In the genomic region with DNA sequence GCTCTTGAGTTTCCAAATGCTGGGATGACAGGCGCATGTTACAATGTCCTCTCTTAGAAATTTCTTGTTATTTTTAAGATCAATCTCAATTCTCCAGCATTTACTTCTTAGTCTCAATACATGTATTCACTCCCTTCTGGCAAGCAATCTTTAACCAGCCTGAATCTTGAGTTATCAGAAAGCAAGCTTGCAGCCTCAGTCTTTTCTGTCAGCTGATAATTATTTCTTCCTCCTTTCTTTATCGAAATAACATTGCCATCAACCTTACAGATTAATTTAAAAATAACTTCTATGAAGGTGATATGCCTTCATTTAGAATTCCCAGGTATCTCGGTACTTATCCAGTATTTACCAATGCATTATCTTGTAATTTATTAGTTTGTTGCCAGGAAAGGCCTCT, we compare ENCODE assay signal across 7 mouse cellular contexts. TPM values are rescaled to one million over a fixed set of nuclear protein-coding genes. Genes with fewer than 3 reads are reported as not detected.
DNase-seq lines count a peak whose midpoint lies in the region; ATAC-seq and TF ChIP-seq lines count a peak whose summit lies in the region.

No protein-coding gene starts in this region.

- TF ChIP-seq EP300 in liver, embryonic 14.5 days (IDR thresholded peaks at IDR 0.05; ENCODE audit: low read depth), result no peak

- no peak for TF ChIP-seq CTCF in forebrain, postnatal 0 days (IDR thresholded peaks at IDR 0.05; ENCODE audit: low read depth)
- no peak for TF ChIP-seq CTCF in liver, embryonic 14.5 days (IDR thresholded peaks at IDR 0.05; ENCODE audit: low read depth)

- no peak for ATAC-seq in megakaryocyte, adult 5-6 weeks (ENCODE audit: poor library complexity, severe bottlenecking)
- no peak for ATAC-seq in forebrain, postnatal 0 days
- ATAC-seq in liver, embryonic 14.5 days (ENCODE audit: insufficient read depth), result no peak
- ATAC-seq in frontal cortex, adult (ENCODE audit: low TSS enrichment), result no peak

- H3K9ac ChIP-seq in forebrain, postnatal 0 days, result peak overlapping the region; percentile 90; the same call in 1 of the 2 replicates
- peak overlapping the region; percentile 99 for H3K9ac ChIP-seq in liver, embryonic 14.5 days (replicated peaks)

- WGBS in forebrain, postnatal 0 days, result 77% methylated on average over 3 of the region's 3 CpGs
- 56% methylated on average over 3 of the region's 3 CpGs for WGBS in liver, embryonic 14.5 days (ENCODE audit: insufficient replicate concordance)

- H3K9me3 ChIP-seq in megakaryocyte, embryonic 14.5 days, result no peaks in the 10 kb centered on the region
- no peaks in the 10 kb centered on the region for H3K9me3 ChIP-seq in forebrain, postnatal 0 days (ENCODE audit: low read length)
- no peaks in the 10 kb centered on the region for H3K9me3 ChIP-seq in liver, embryonic 14.5 days (ENCODE audit: control insufficient read depth, low read length)

- DNase-seq in forebrain, postnatal 0 days, result no peak
- no peak for DNase-seq in liver, embryonic 14.5 days (ENCODE audit: low read depth in 3 of 3, low spot score in 3 of 3)
- DNase-seq in embryo, embryonic 10.5 days (ENCODE audit: low spot score), result no peak
- DNase-seq in gastrocnemius, postnatal 25 days, result no peak

- peaks cover 13% of the 10 kb centered on the region for H3K4me1 ChIP-seq in megakaryocyte, embryonic 14.5 days
- H3K4me1 ChIP-seq in forebrain, postnatal 0 days (ENCODE audit: insufficient read depth), result peaks cover 16% of the 10 kb centered on the region
- H3K4me1 ChIP-seq in liver, embryonic 14.5 days (replicated peaks; ENCODE audit: control insufficient read depth in 2 of 2, insufficient read depth in 2 of 2, low read length in 1 of 2), result peaks cover 15% of the 10 kb centered on the region in 2 experiments

- H3K27me3 ChIP-seq in megakaryocyte, embryonic 14.5 days (replicated peaks), result no peaks in the 10 kb centered on the region
- H3K27me3 ChIP-seq in forebrain, postnatal 0 days (ENCODE audit: insufficient read depth, low read length), result no peaks in the 10 kb centered on the region
- no peaks in the 10 kb centered on the region for H3K27me3 ChIP-seq in liver, embryonic 14.5 days (ENCODE audit: control insufficient read depth, insufficient read depth, low read length)

- peak overlapping the region; percentile 92; the same call in 1 of the 2 replicates for H3K27ac ChIP-seq in forebrain, postnatal 0 days (ENCODE audit: low read depth, low read length)
- no peak overlapping the region; the same call in 1 of the 2 replicates for H3K27ac ChIP-seq in liver, embryonic 14.5 days

- H3K36me3 ChIP-seq in megakaryocyte, embryonic 14.5 days (replicated peaks; ENCODE audit: low read length), result no peaks in the 10 kb centered on the region
- no peaks in the 10 kb centered on the region for H3K36me3 ChIP-seq in forebrain, postnatal 0 days (ENCODE audit: insufficient read depth)
- no peaks in the 10 kb centered on the region for H3K36me3 ChIP-seq in liver, embryonic 14.5 days (replicated peaks; ENCODE audit: control insufficient read depth, insufficient read depth, low read depth)

- H3K4me2 ChIP-seq in forebrain, postnatal 0 days (ENCODE audit: low read depth), result peak overlapping the region; percentile 73
- H3K4me2 ChIP-seq in liver, embryonic 14.5 days (ENCODE audit: low read depth), result peak overlapping the region; percentile 79

- H3K4me3 ChIP-seq in megakaryocyte, embryonic 14.5 days (replicated peaks), result peak overlapping the region; percentile 95
- peak overlapping the region; percentile 99 for H3K4me3 ChIP-seq in forebrain, postnatal 0 days (ENCODE audit: low read depth, low read length)
- peak overlapping the region in 1 of 2 experiments; percentile 100; a peak in 2 of 4 replicates for H3K4me3 ChIP-seq in liver, embryonic 14.5 days (ENCODE audit: insufficient read depth in 1 of 2, low read depth in 2 of 2, low read length in 2 of 2)

RNA-seq across cellular contexts. Expression of a gene that starts 0.7 kb away (rescaled TPM):
- polyA plus RNA-seq in megakaryocyte, embryonic 14.5 days (2012; ENCODE audit: insufficient read depth, low replicate concordance), result 0.25 and 1.9 TPM in 2 replicates
- total RNA-seq in megakaryocyte, adult 5-6 weeks (2015), result 51.9 and 60.5 TPM in 2 replicates
- 52.5 and 54.8 TPM in 2 replicates for total RNA-seq in megakaryocyte, adult 5-6 weeks (2017)
- 50.9 and 57.4 TPM in 2 replicates for total RNA-seq in forebrain, postnatal 0 days (2014; rRNA removed)
- polyA plus RNA-seq in forebrain, postnatal 0 days (2015; fragmentation: Nextera tagmentation; extraction: Ambion mirVana), result 6.1 and 7.8 TPM in 2 replicates
- 10.1 and 15.1 TPM in 2 replicates for polyA plus RNA-seq in liver, embryonic 14.5 days (2012; rRNA removed)
- polyA plus RNA-seq in liver, embryonic 14.5 days (2014; fragmentation: Nextera tagmentation; extraction: Ambion mirVana), result 12.8 and 13.7 TPM in 2 replicates
- 100 to 1,000 TPM; 134 to 156 TPM for total RNA-seq in gastrocnemius, postnatal 25 days (2021)
